Mouse (Mus musculus): ENCODE measurements at regions not wholly inside any gene's neighbourhood (a gene's known extent, or its start where the extent isn't known, plus 50 kb on each side); places are given as distances from the start of the nearest gene placed in this dataset.

GRCm38 (mm10) chr15:24297236-24297635, 1116.3 kb downstream of the Basp1 start:
- H3K36me3 ChIP-seq (replicated peaks in 1 of 2; ENCODE audit: control insufficient read depth in 1 of 2, insufficient read depth in 1 of 2, low read length in 1 of 2) = no peaks in the 10 kb centered on the region
- DNase-seq (ENCODE audit: extremely low read depth) = no peak
- no peak overlapping the region for H3K4me2 ChIP-seq (ENCODE audit: insufficient read depth, low read depth, poor library complexity, severe bottlenecking)
- no peaks in the 10 kb centered on the region for H3K79me2 ChIP-seq (replicated peaks; ENCODE audit: control insufficient read depth, extremely low read depth, insufficient read depth, poor library complexity, severe bottlenecking)
- no peaks in the 10 kb centered on the region for H3K27me3 ChIP-seq (replicated peaks)
- no peak overlapping the region for H3K27ac ChIP-seq (ENCODE audit: insufficient read depth, low read depth)
- no peak overlapping the region for H3K4me3 ChIP-seq (replicated peaks in 1 of 3; ENCODE audit: low read depth in 2 of 3, low read length in 2 of 3, poor library complexity in 1 of 3)
- H3K9ac ChIP-seq (ENCODE audit: insufficient read depth, low read depth) = no peak overlapping the region
- H3K9me3 ChIP-seq (replicated peaks; ENCODE audit: low read length) = peaks cover 41% of the 10 kb centered on the region
- in situ Hi-C loops (cut with MboI; ENCODE audit: low pct_ligation_motif_present, low pct_unique_long_range_greater_than_20kb, low sequenced_read_pairs) (no loop called here), dilution Hi-C loops (cut with MboI; ENCODE audit: extremely low pct_ligation_motif_present, extremely low pct_unique_long_range_greater_than_20kb, low sequenced_read_pairs) (no loop called here)
- TF ChIP-seq ETS1 (conservative IDR thresholded peaks at IDR 0.05; ENCODE audit: low read depth, low read length) = no peak
- no peak for TF ChIP-seq MXI1 (IDR thresholded peaks at IDR 0.05; ENCODE audit: low read depth, low read length)
- no peak for TF ChIP-seq IRF4 (IDR thresholded peaks at IDR 0.05; ENCODE audit: low read depth, low read length)
- no peaks in the 10 kb centered on the region for H3K4me1 ChIP-seq (ENCODE audit: control insufficient read depth in 1 of 2, insufficient read depth in 2 of 2)

GRCm38 (mm10) chr15:24296798-24297197, 1116.8 kb downstream of the Basp1 start:
- no peaks in the 10 kb centered on the region for H3K4me1 ChIP-seq (ENCODE audit: control insufficient read depth in 1 of 2, insufficient read depth in 2 of 2)
- TF ChIP-seq MEF2A (IDR thresholded peaks at IDR 0.05; ENCODE audit: borderline replicate concordance, low read depth, low read length) (no peak), ZC3H11A (IDR thresholded peaks at IDR 0.05; ENCODE audit: low read depth, low read length) (no peak), SMC3 (IDR thresholded peaks at IDR 0.05; ENCODE audit: low read depth, low read length) (no peak), ZNF384 (IDR thresholded peaks at IDR 0.05; ENCODE audit: low read depth, low read length) (no peak), CTCF (conservative IDR thresholded peaks at IDR 0.05 in 1 of 2, IDR thresholded peaks at IDR 0.05 in 1 of 2; ENCODE audit: low read depth in 2 of 2, low read length in 2 of 2) (no peak), POLR2A (IDR thresholded peaks at IDR 0.05; ENCODE audit: low read depth, low read length) (no peak), USF1 (IDR thresholded peaks at IDR 0.05; ENCODE audit: low read depth, low read length) (no peak)
- H3K9ac ChIP-seq (ENCODE audit: insufficient read depth, low read depth) = no peak overlapping the region
- no peak overlapping the region for H3K4me3 ChIP-seq (replicated peaks in 1 of 3; ENCODE audit: low read depth in 2 of 3, low read length in 2 of 3, poor library complexity in 1 of 3)
- peaks cover 41% of the 10 kb centered on the region for H3K9me3 ChIP-seq (replicated peaks; ENCODE audit: low read length)
- no peaks in the 10 kb centered on the region for H3K27me3 ChIP-seq (replicated peaks)
- dilution Hi-C loops (cut with MboI; ENCODE audit: extremely low pct_ligation_motif_present, extremely low pct_unique_long_range_greater_than_20kb, low sequenced_read_pairs) = no loop called here
- no peak overlapping the region for H3K27ac ChIP-seq (ENCODE audit: insufficient read depth, low read depth)
- in situ Hi-C loops (cut with MboI; ENCODE audit: low pct_ligation_motif_present, low pct_unique_long_range_greater_than_20kb, low sequenced_read_pairs) = no loop called here
- no peak for DNase-seq (ENCODE audit: extremely low read depth)
- H3K4me2 ChIP-seq (ENCODE audit: insufficient read depth, low read depth, poor library complexity, severe bottlenecking) = no peak overlapping the region
- H3K79me2 ChIP-seq (replicated peaks; ENCODE audit: control insufficient read depth, extremely low read depth, insufficient read depth, poor library complexity, severe bottlenecking) = no peaks in the 10 kb centered on the region
- H3K36me3 ChIP-seq (replicated peaks in 1 of 2; ENCODE audit: control insufficient read depth in 1 of 2, insufficient read depth in 1 of 2, low read length in 1 of 2) = no peaks in the 10 kb centered on the region

- peaks cover 47% of the 10 kb centered on the region for H3K9me3 ChIP-seq (replicated peaks; ENCODE audit: low read length)
- dilution Hi-C loops (cut with MboI; ENCODE audit: extremely low pct_ligation_motif_present, extremely low pct_unique_long_range_greater_than_20kb, low sequenced_read_pairs) = no loop called here
- TF ChIP-seq GABPA (IDR thresholded peaks at IDR 0.05; ENCODE audit: insufficient replicate concordance, low read depth, low read length) (no peak), ETS1 (conservative IDR thresholded peaks at IDR 0.05; ENCODE audit: low read depth, low read length) (no peak)
- no peaks in the 10 kb centered on the region for H3K36me3 ChIP-seq (replicated peaks in 1 of 2; ENCODE audit: control insufficient read depth in 1 of 2, insufficient read depth in 1 of 2, low read length in 1 of 2)
- H3K4me3 ChIP-seq (replicated peaks in 1 of 3; ENCODE audit: low read depth in 2 of 3, low read length in 2 of 3, poor library complexity in 1 of 3) = no peak overlapping the region
- in situ Hi-C loops (cut with MboI; ENCODE audit: low pct_ligation_motif_present, low pct_unique_long_range_greater_than_20kb, low sequenced_read_pairs) = no loop called here
- H3K79me2 ChIP-seq (replicated peaks; ENCODE audit: control insufficient read depth, extremely low read depth, insufficient read depth, poor library complexity, severe bottlenecking) = no peaks in the 10 kb centered on the region
- no peak overlapping the region for H3K9ac ChIP-seq (ENCODE audit: insufficient read depth, low read depth)
- H3K4me1 ChIP-seq (ENCODE audit: control insufficient read depth in 1 of 2, insufficient read depth in 2 of 2) = no peaks in the 10 kb centered on the region
- H3K27ac ChIP-seq (ENCODE audit: insufficient read depth, low read depth) = no peak overlapping the region
- no peak for DNase-seq (ENCODE audit: extremely low read depth)
- H3K27me3 ChIP-seq (replicated peaks) = no peaks in the 10 kb centered on the region
- H3K4me2 ChIP-seq (ENCODE audit: insufficient read depth, low read depth, poor library complexity, severe bottlenecking) = no peak overlapping the region
Observed at GRCm38 (mm10) chr15:24275100-24275499, 1138.5 kb downstream of the Basp1 start.

Measured in CH12.LX (cell line).